Mouse (Mus musculus) liver, embryonic 14.5 days (tissue): Measurements from ENCODE around the gene Prrt4. TPM values are rescaled to one million over a fixed set of nuclear protein-coding genes. Genes with fewer than 3 reads are reported as not detected.
"Not testable (repeated sequence)": the region's sequence is repeated elsewhere in the genome, so short reads cannot be mapped to it uniquely, and the experiment has no call there.

ENCODE experiments used
- ATAC-seq: fragments of 200-750 bp; cut with Nextera tagmentation; 2 replicates; pipeline ENCODE4 v1.8.0; 2017; ENCODE audit warnings: moderate number of reproducible peaks, mild to moderate bottlenecking, moderate library complexity; ENCODE audit not compliant: insufficient read depth
- DNase-seq, 3 experiments: peaks; one replicate each; pipeline ENCODE4 v3.0.0-alpha.2; 2012 to 2013; ENCODE audit warnings: low read depth in 3 of 3, low spot score in 3 of 3
- H3K27ac ChIP-seq: fragments of 300-500 bp; sonication (generic); 2 replicates; pipeline ENCODE4 v1.5.1; 2014; ENCODE audit warnings: moderate library complexity, mild to moderate bottlenecking, control low read depth, inconsistent platforms
- H3K27me3 ChIP-seq: fragments of 300-500 bp; sonication (generic); 2 replicates; pipeline ENCODE4 v1.6.1; 2014; ENCODE audit warnings: mild to moderate bottlenecking, low read length, moderate library complexity; ENCODE audit not compliant: control insufficient read depth, insufficient read depth
- H3K36me3 ChIP-seq: fragments of 300-500 bp; sonication (generic); replicated peaks from 2 replicates; pipeline ENCODE4 v1.6.1; 2014; ENCODE audit warnings: low read depth; ENCODE audit not compliant: control insufficient read depth, insufficient read depth
- H3K4me1 ChIP-seq, 2 experiments: fragments of 200-500 bp in 1 of 2; fragments of 300-500 bp in 1 of 2; sonication (generic) in 1 of 2; replicated peaks; 2 replicates each; pipeline ENCODE4 v1.6.1; 2012 to 2014; ENCODE audit warnings: antibody characterized with exemption in 1 of 2, inconsistent platforms in 1 of 2, low read length in 1 of 2; ENCODE audit not compliant: control insufficient read depth in 2 of 2, insufficient read depth in 2 of 2
- H3K4me2 ChIP-seq: fragments of 300-500 bp; sonication (generic); 2 replicates; pipeline ENCODE4 v1.6.1; 2014; ENCODE audit warnings: low read depth, mild to moderate bottlenecking, control low read depth, moderate library complexity
- H3K4me3 ChIP-seq, 2 experiments: fragments of 200-500 bp in 1 of 2; fragments of 300-500 bp in 1 of 2; sonication (generic) in 1 of 2; 2 replicates each; pipeline ENCODE4 v1.5.1; 2012 to 2014; ENCODE audit warnings: low read depth in 2 of 2, low read length in 2 of 2, mild to moderate bottlenecking in 2 of 2, control low read depth in 1 of 2, inconsistent platforms in 1 of 2, moderate library complexity in 1 of 2; ENCODE audit not compliant: insufficient read depth in 1 of 2
- H3K9ac ChIP-seq: fragments of 300-500 bp; sonication (generic); replicated peaks from 2 replicates; pipeline ENCODE4 v1.6.1; 2014; ENCODE audit warnings: mild to moderate bottlenecking, control low read depth, moderate library complexity
- H3K9me3 ChIP-seq: fragments of 300-500 bp; sonication (generic); 2 replicates; pipeline ENCODE4 v1.6.1; 2016; ENCODE audit warnings: low read length, mixed read lengths; ENCODE audit not compliant: control insufficient read depth
- CTCF ChIP-seq: IDR thresholded peaks from 2 replicates; pipeline ENCODE4 v1.5.1; 2016; ENCODE audit warnings: antibody characterized with exemption, low read depth, control low read depth
- EP300 ChIP-seq: IDR thresholded peaks from 2 replicates; pipeline ENCODE4 v1.6.1; 2016; ENCODE audit warnings: antibody characterized with exemption, low read depth
- whole genome bisulfite sequencing: fragments of 180-500 bp; shearing (Covaris S2); extraction: QIAGEN DNeasy Blood & Tissue Kit; methylation state at CpG from one replicate; pipeline ENCODE4 v1.1.7; 2014; ENCODE audit not compliant: insufficient replicate concordance; 5-methylcytosine and 5-hydroxymethylcytosine counted together
- polyA plus RNA-seq, 2 experiments: library from polyadenylated mRNA; depleted of rRNA in 1 of 2; stranded (reverse) in 1 of 2; unstranded in 1 of 2; fragments of >200 nt; fragmentation: Nextera tagmentation in 1 of 2; extraction: Ambion mirVana in 1 of 2; gene quantifications; 2 replicates each; pipeline versions ENCODE4 v1.2.1 to v1.2.3; 2012 to 2014

The Prrt4 gene
- polyA plus RNA-seq, 2 experiments = 0.01 TPM; not detected in 1

- Histone ChIP-seq H3K4me2 (peak within 1 kb of the TSS; percentile 74), H3K9me3 (no peaks in the 10 kb centered on the region), H3K4me1 (peaks cover 3 to 5% of the 10 kb centered on the region in 2 experiments; a peak in 3 of 4 replicates), H3K27me3 (peaks cover 33% of the 10 kb centered on the region), H3K27ac (no peak within 1 kb of the TSS), H3K36me3 (no peaks in the 10 kb centered on the region; the same call in 1 of the 2 replicates), H3K9ac (peak within 1 kb of the TSS; percentile 80), H3K4me3 (peak within 1 kb of the TSS; percentile 74 to 79)
- WGBS = 8% methylated on average over 42 of the region's 42 CpGs
- TF ChIP-seq EP300 = no peak
- no peak for TF ChIP-seq CTCF
- DNase-seq (peak; percentile 87 to 88 (median 88)), ATAC-seq (peak; percentile 87)
Observed at GRCm38 (mm10) chr6:29164314-29165244, 14.8 kb downstream of the Prrt4 start, which contains the start of gene Rbm28. TSS of gene Rbm28 (minus strand) at chr6:29165006.

- H3K4me2 ChIP-seq, H3K4me3 ChIP-seq, H3K9me3 ChIP-seq, H3K27ac ChIP-seq, H3K27me3 ChIP-seq, ATAC-seq, H3K9ac ChIP-seq, H3K4me1 ChIP-seq, DNase-seq: not testable (repeated sequence)
- peaks cover 14% of the 10 kb centered on the region for H3K36me3 ChIP-seq
- 90% methylated on average over 5 of the region's 5 CpGs for WGBS
Observed at GRCm38 (mm10) chr6:29161291-29161690, 18.1 kb downstream of the Prrt4 start.

DNA sequence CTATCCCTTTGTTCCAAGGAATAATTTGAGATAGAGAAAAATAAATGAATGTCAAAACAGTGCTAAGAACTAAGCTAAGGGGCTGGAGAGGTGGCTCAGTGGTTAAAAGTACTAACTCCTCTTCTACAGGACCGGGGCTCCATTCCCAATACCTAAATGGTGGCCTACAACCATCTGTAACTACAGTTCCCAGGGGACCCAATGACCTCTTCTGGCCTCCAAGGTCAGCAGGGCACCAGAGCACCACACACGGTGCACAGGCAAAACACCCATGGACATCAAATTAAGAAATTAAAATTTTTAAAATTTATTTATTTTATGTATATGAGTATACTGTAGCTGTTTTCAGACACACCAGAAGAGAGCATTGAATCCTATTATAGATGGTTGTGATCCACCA, 18.6 kb downstream of the Prrt4 start:
- Histone ChIP-seq H3K9ac (no peak overlapping the region), H3K9me3 (no peaks in the 10 kb centered on the region), H3K4me2 (no peak overlapping the region), H3K4me1 (peaks cover 3 to 5% of the 10 kb centered on the region in 2 experiments; a peak in 3 of 4 replicates), H3K27ac (no peak overlapping the region), H3K36me3 (peaks cover 16% of the 10 kb centered on the region), H3K27me3 (peaks cover 3% of the 10 kb centered on the region), H3K4me3 (no peak overlapping the region)
- DNase-seq (no peak), ATAC-seq (no peak)
- TF ChIP-seq CTCF (no peak), EP300 (no peak)
- WGBS = 79% methylated on average over 2 of the region's 2 CpGs

DNA sequence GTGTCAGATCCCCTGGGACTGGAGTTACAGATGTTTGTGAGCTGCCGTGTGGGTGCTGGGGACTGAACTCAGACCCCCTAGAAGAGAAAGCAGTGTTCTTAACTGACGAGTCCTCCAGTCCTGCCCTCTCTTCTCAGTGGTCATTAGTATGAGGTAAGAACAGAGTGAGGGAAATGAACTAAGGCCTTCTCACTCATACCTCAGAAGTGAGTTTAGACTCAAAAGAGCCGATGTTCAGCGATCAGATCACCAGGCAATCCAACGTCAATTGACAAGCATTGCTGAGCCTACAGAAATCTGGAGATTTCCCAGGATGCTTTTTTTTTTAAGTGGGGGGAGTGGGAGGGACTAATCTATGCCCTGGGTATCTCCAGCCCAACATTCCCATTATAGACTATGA, 23.1 kb downstream of the Prrt4 start:
- no peak for TF ChIP-seq CTCF
- TF ChIP-seq EP300 = no peak
- Histone ChIP-seq H3K27ac (no peak overlapping the region), H3K9me3 (no peaks in the 10 kb centered on the region), H3K4me3 (no peak overlapping the region), H3K27me3 (no peaks in the 10 kb centered on the region), H3K4me1 (no peaks in the 10 kb centered on the region), H3K9ac (no peak overlapping the region), H3K36me3 (peaks cover 33% of the 10 kb centered on the region), H3K4me2 (no peak overlapping the region)
- WGBS = 78% methylated on average over 5 of the region's 5 CpGs
- no peak for DNase-seq
- no peak for ATAC-seq

DNA sequence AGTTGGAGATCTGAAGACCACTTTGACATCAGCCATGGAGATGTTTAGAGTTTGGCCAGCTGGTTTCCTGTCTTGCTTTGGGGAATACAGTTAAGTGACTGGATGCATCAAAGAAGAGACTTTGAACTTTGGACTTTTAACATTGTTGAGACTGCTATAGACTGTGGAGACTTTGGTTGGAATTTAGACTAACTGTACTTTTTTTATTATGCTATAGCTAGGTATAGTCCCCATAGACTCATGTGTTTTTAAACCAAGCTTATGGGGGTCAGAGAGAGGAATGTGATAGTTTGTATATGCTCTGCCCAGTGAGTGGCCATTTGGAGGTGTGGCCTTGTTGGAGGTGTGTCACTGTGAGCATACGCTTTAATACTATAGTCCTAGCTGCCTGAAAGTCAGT, 29.4 kb downstream of the Prrt4 start:
- no peak for TF ChIP-seq EP300
- no peak for TF ChIP-seq CTCF
- no peak overlapping the region for H3K9ac ChIP-seq
- peaks cover 17% of the 10 kb centered on the region for H3K36me3 ChIP-seq
- no peak overlapping the region for H3K4me2 ChIP-seq
- H3K27ac ChIP-seq = no peak overlapping the region
- H3K9me3 ChIP-seq = no peaks in the 10 kb centered on the region
- H3K4me1 ChIP-seq = 0 out of 4 replicates have a peak, but pooled peaks cover 0 to 2% of the 10 kb centered on the region in 2 experiments
- no peak for DNase-seq
- no peak for ATAC-seq
- no peak overlapping the region for H3K4me3 ChIP-seq
- 85% methylated on average over 1 of the region's 1 CpGs for WGBS
- no peaks in the 10 kb centered on the region for H3K27me3 ChIP-seq
